8 mouse cellular contexts compared by ENCODE assay signal in the genomic region with DNA sequence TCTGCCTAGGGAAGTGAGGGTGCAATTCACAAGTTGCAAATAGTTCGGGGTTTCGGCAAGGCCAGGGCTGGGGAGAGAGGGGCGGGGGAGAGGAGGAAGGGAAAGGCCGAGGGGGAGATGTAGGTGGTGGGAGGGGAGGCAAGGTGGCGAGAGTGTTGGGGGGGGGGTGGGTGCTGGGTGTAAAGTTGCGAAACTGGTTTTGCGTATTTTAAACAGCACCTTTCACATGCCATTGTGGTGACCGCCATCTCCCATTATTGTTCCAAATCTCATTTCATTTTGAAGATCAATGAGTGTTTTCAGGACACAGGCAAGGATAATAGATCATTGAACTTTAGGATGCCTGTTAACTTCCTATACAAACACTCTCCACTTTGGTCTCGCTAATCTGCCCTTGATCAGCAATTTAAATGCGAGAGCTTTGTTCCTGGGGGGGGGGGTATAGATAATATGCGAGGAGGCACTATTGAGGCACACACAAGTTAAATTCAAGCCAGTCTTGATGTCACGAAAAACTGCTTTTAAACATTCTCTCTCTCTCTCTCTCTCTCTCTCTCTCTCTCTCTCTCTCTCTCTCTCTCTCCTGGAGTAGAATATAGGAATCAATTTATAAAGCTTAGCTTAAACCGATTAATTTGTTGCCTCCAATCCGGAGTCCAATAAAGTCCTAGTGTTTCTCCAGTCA. TPM values are rescaled to one million over a fixed set of nuclear protein-coding genes. Genes with fewer than 3 reads are reported as not detected.
DNase-seq lines count a peak whose midpoint lies in the region; ATAC-seq and TF ChIP-seq lines count a peak whose summit lies in the region.

No protein-coding gene starts in this region.

- H3K4me3 ChIP-seq in kidney, adult 2 months (ENCODE audit: insufficient read depth, low read depth, low read length) = peak overlapping the region; percentile 94
- H3K4me3 ChIP-seq in bone marrow, adult 2 months (replicated peaks; ENCODE audit: control insufficient read depth, low read depth, low read length) = peak overlapping the region; percentile 67
- H3K4me3 ChIP-seq in myocyte = peak overlapping the region; percentile 92

- H3K27me3 ChIP-seq in kidney, adult 2 months (replicated peaks; ENCODE audit: control insufficient read depth, insufficient read depth, low read length) = no peaks in the 10 kb centered on the region
- H3K27me3 ChIP-seq in myocyte (ENCODE audit: control insufficient read depth, insufficient read depth, insufficient read length) = no peaks in the 10 kb centered on the region

- under 1% methylated on average over 14 of the region's 14 CpGs for WGBS in kidney, adult 2 months
- WGBS in bone marrow, adult 2 months = 1% methylated on average over 14 of the region's 14 CpGs

- H3K79me2 ChIP-seq in myocyte (ENCODE audit: control insufficient read depth, insufficient read depth) = peaks cover 61% of the 10 kb centered on the region

- peaks cover 24% of the 10 kb centered on the region for H3K4me1 ChIP-seq in kidney, adult 2 months (ENCODE audit: control insufficient read depth, insufficient read depth, low read length)
- peaks cover 5% of the 10 kb centered on the region for H3K4me1 ChIP-seq in bone marrow, adult 2 months (ENCODE audit: control insufficient read depth, insufficient read depth, low read length)

- peak overlapping the region; percentile 74 for H3K4me2 ChIP-seq in myocyte (ENCODE audit: low read depth)

- DNase-seq in kidney, adult 2 months = no peak
- DNase-seq in kidney, postnatal 10 days = no peak
- DNase-seq in induced T-regulatory cell, adult 2 months (ENCODE audit: low read depth) = peak; percentile 49
- no peak for DNase-seq in layer of hippocampus, postnatal 25 days (ENCODE audit: extremely low spot score in 1 of 2, low spot score in 1 of 2)
- no peak for DNase-seq in thymus, postnatal 10 days (ENCODE audit: low spot score in 2 of 2)

- TF ChIP-seq CTCF in kidney, adult 2 months (conservative IDR thresholded peaks at IDR 0.05; ENCODE audit: insufficient read depth, insufficient read length, low read depth, low read length) = no peak
- TF ChIP-seq CTCF in bone marrow, adult 2 months (IDR thresholded peaks at IDR 0.05; ENCODE audit: control insufficient read depth, insufficient read depth, low read length) = no peak

- no peak for TF ChIP-seq POLR2A in kidney, adult 2 months (IDR thresholded peaks at IDR 0.05; ENCODE audit: low read depth, low read length)
- no peak for TF ChIP-seq POLR2A in bone marrow, adult 2 months (IDR thresholded peaks at IDR 0.05; ENCODE audit: borderline replicate concordance, control insufficient read depth, low read depth, low read length)
- no peak for TF ChIP-seq POLR2A in myocyte (IDR thresholded peaks at IDR 0.05; ENCODE audit: insufficient read length, low read depth)

- peak overlapping the region; percentile 91 for H3K27ac ChIP-seq in kidney, adult 2 months (ENCODE audit: insufficient read depth, low read depth, low read length)
- peak overlapping the region; percentile 88 for H3K27ac ChIP-seq in bone marrow, adult 2 months (ENCODE audit: control insufficient read depth, insufficient read depth, low read depth, low read length, poor library complexity)

- no peak for ATAC-seq in activated CD4-positive, CD25-positive, alpha-beta regulatory T cell, adult 4 months

- peak overlapping the region; percentile 18 for H3ac ChIP-seq in myocyte (ENCODE audit: control insufficient read depth, insufficient read length)

- H3K36me3 ChIP-seq in kidney, adult 2 months (ENCODE audit: control insufficient read depth, insufficient read depth, low read length) = peaks cover 2% of the 10 kb centered on the region; the same call in 1 of the 2 replicates
- peaks cover 28% of the 10 kb centered on the region for H3K36me3 ChIP-seq in myocyte (ENCODE audit: control insufficient read depth, insufficient read depth)

TF ChIP-seq in myocyte, 11 proteins besides CTCF, POLR2A, EP300 and RAD21:
- TF ChIP-seq E2F4 (IDR thresholded peaks at IDR 0.05; ENCODE audit: insufficient read depth) = no peak
- no peak for TF ChIP-seq POLR2AphosphoS2 (IDR thresholded peaks at IDR 0.05; ENCODE audit: insufficient read length, low read depth)
- TF ChIP-seq MYOG (IDR thresholded peaks at IDR 0.05; ENCODE audit: control insufficient read depth in 1 of 3, insufficient read depth in 1 of 3, insufficient read length in 2 of 3, low read depth in 2 of 3) = no peak
- TF ChIP-seq REST (IDR thresholded peaks at IDR 0.05; ENCODE audit: insufficient read depth, insufficient read length) = no peak
- no peak for TF ChIP-seq TCF3 (IDR thresholded peaks at IDR 0.05; ENCODE audit: insufficient read length, low read depth)
- TF ChIP-seq TCF12 (IDR thresholded peaks at IDR 0.05; ENCODE audit: insufficient read depth, poor library complexity, severe bottlenecking) = no peak
- no peak for TF ChIP-seq MYOD1 (IDR thresholded peaks at IDR 0.05; ENCODE audit: control insufficient read depth in 1 of 3, insufficient read length in 2 of 3, low read depth in 2 of 3)
- TF ChIP-seq USF1 (IDR thresholded peaks at IDR 0.05; ENCODE audit: low read depth) = no peak
- no peak for TF ChIP-seq MAX (IDR thresholded peaks at IDR 0.05; ENCODE audit: low read depth)
- no peak for TF ChIP-seq CEBPB (IDR thresholded peaks at IDR 0.05; ENCODE audit: insufficient read depth, poor library complexity, severe bottlenecking)
- TF ChIP-seq SRF (IDR thresholded peaks at IDR 0.05; ENCODE audit: control insufficient read depth, insufficient read length, low read depth) = no peak

RNA-seq across cellular contexts. Expression of a gene that starts 2.3 kb away (rescaled TPM):
- polyA plus RNA-seq in kidney, adult 2 months (2012; rRNA removed) = 88.7 and 108 TPM in 2 replicates
- polyA plus RNA-seq in bone marrow, adult 2 months (2011; ENCODE audit: insufficient read depth, insufficient read length, low replicate concordance, missing spikeins) = 54.7 and 73.1 TPM in 2 replicates
- polyA plus RNA-seq in myocyte (2012; fragmentation: generic; extraction: Trizol) = 75.0 TPM
- total RNA-seq in layer of hippocampus, postnatal 25 days (2021) = 100 to 1,000 TPM; 201 to 231 TPM
- 10 to 100 TPM in 1 of 2 experiments, 1 to 10 TPM in 1; 8.6 to 12.0 TPM for polyA plus RNA-seq in activated CD4-positive, CD25-positive, alpha-beta regulatory T cell, adult 4 months (2017; shearing (Covaris generic))
